Mouse (Mus musculus) liver, embryonic 14.5 days (tissue): ENCODE data around the gene Gm3696. TPM values are rescaled to one million over a fixed set of nuclear protein-coding genes. Genes with fewer than 3 reads are reported as not detected.
"Not testable (repeated sequence)": the region's sequence is repeated elsewhere in the genome, so short reads cannot be mapped to it uniquely, and the experiment has no call there.

Source experiments
- ATAC-seq: fragments of 200-750 bp; cut with Nextera tagmentation; 2 replicates; pipeline ENCODE4 v1.8.0; 2017; ENCODE audit warnings: moderate number of reproducible peaks, mild to moderate bottlenecking, moderate library complexity; ENCODE audit not compliant: insufficient read depth
- DNase-seq, 3 experiments: peaks; one replicate each; pipeline ENCODE4 v3.0.0-alpha.2; 2012 to 2013; ENCODE audit warnings: low read depth in 3 of 3, low spot score in 3 of 3
- H3K27ac ChIP-seq: fragments of 300-500 bp; sonication (generic); 2 replicates; pipeline ENCODE4 v1.5.1; 2014; ENCODE audit warnings: moderate library complexity, mild to moderate bottlenecking, control low read depth, inconsistent platforms
- H3K27me3 ChIP-seq: fragments of 300-500 bp; sonication (generic); 2 replicates; pipeline ENCODE4 v1.6.1; 2014; ENCODE audit warnings: mild to moderate bottlenecking, low read length, moderate library complexity; ENCODE audit not compliant: control insufficient read depth, insufficient read depth
- H3K36me3 ChIP-seq: fragments of 300-500 bp; sonication (generic); replicated peaks from 2 replicates; pipeline ENCODE4 v1.6.1; 2014; ENCODE audit warnings: low read depth; ENCODE audit not compliant: control insufficient read depth, insufficient read depth
- H3K4me1 ChIP-seq, 2 experiments: fragments of 200-500 bp in 1 of 2; fragments of 300-500 bp in 1 of 2; sonication (generic) in 1 of 2; replicated peaks; 2 replicates each; pipeline ENCODE4 v1.6.1; 2012 to 2014; ENCODE audit warnings: antibody characterized with exemption in 1 of 2, inconsistent platforms in 1 of 2, low read length in 1 of 2; ENCODE audit not compliant: control insufficient read depth in 2 of 2, insufficient read depth in 2 of 2
- H3K4me2 ChIP-seq: fragments of 300-500 bp; sonication (generic); 2 replicates; pipeline ENCODE4 v1.6.1; 2014; ENCODE audit warnings: low read depth, mild to moderate bottlenecking, control low read depth, moderate library complexity
- H3K4me3 ChIP-seq, 2 experiments: fragments of 200-500 bp in 1 of 2; fragments of 300-500 bp in 1 of 2; sonication (generic) in 1 of 2; 2 replicates each; pipeline ENCODE4 v1.5.1; 2012 to 2014; ENCODE audit warnings: low read depth in 2 of 2, low read length in 2 of 2, mild to moderate bottlenecking in 2 of 2, control low read depth in 1 of 2, inconsistent platforms in 1 of 2, moderate library complexity in 1 of 2; ENCODE audit not compliant: insufficient read depth in 1 of 2
- H3K9ac ChIP-seq: fragments of 300-500 bp; sonication (generic); replicated peaks from 2 replicates; pipeline ENCODE4 v1.6.1; 2014; ENCODE audit warnings: mild to moderate bottlenecking, control low read depth, moderate library complexity
- H3K9me3 ChIP-seq: fragments of 300-500 bp; sonication (generic); 2 replicates; pipeline ENCODE4 v1.6.1; 2016; ENCODE audit warnings: low read length, mixed read lengths; ENCODE audit not compliant: control insufficient read depth
- WGBS: fragments of 180-500 bp; shearing (Covaris S2); extraction: QIAGEN DNeasy Blood & Tissue Kit; methylation state at CpG from one replicate; pipeline ENCODE4 v1.1.7; 2014; ENCODE audit not compliant: insufficient replicate concordance; 5-methylcytosine and 5-hydroxymethylcytosine counted together
- polyA plus RNA-seq, 2 experiments: library from polyadenylated mRNA; depleted of rRNA in 1 of 2; stranded (reverse) in 1 of 2; unstranded in 1 of 2; fragments of >200 nt; fragmentation: Nextera tagmentation in 1 of 2; extraction: Ambion mirVana in 1 of 2; gene quantifications; 2 replicates each; pipeline versions ENCODE4 v1.2.1 to v1.2.3; 2012 to 2014

Gene Gm3696
- 0.03 TPM in 1 of 2 replicates, not detected in the other for polyA plus RNA-seq (2012; rRNA removed)
- polyA plus RNA-seq (2014; fragmentation: Nextera tagmentation; extraction: Ambion mirVana) = 0.09 TPM in 1 of 2 replicates, not detected in the other

DNA sequence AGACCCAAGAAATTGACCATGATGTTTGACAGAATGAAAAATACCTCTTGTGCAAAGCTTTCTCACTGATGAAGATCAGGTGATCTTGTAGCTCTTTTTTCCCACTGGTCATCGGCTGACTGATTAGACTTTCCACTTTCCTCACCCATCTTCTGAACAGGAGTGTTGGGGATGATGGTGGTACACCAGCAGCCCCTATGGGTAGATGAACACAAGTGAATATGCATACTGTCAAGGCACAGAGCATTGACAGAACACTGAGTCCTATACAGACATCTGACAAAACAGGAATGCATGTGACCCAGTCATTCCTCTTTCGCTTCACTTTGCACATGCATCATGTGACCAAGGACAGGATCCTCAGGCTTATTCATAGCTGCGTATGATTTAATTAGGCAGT, at the start of gene Gm3696:
Gm3696 (minus strand) TSS at position 101 of the 400 bp plus-strand sequence.
- 72% methylated on average over 1 of the region's 3 CpGs for WGBS
- not testable (repeated sequence) for H3K36me3 ChIP-seq, H3K4me3 ChIP-seq, DNase-seq, ATAC-seq, H3K9ac ChIP-seq, H3K4me1 ChIP-seq, H3K27me3 ChIP-seq, H3K4me2 ChIP-seq, H3K9me3 ChIP-seq, H3K27ac ChIP-seq

DNA sequence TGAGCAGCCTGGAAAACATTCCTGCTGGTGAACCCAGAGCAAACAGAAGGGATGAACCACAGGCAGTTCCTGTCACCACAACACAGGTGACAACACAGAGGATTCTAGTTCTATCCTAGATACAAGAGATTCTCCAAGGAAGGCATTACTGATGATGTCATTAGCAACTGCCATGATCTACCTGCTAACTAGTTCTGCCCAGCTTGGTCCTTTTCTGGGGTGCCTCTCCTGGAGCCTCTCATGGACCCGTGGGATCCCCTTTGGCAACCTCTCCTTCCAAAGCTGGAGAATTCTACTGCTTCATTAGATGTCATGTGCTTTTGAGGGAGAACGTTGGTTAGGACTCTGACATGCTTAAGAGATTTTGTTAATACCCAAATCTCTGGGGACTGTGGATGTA, 24.9 kb upstream of the Gm3696 start, which contains the start of gene Gm6676:
Gm6676 (minus strand) TSS at position 101 of the 400 bp plus-strand sequence.
- not testable (repeated sequence) for H3K27ac ChIP-seq, ATAC-seq, H3K4me2 ChIP-seq, H3K36me3 ChIP-seq, H3K4me3 ChIP-seq, DNase-seq, H3K27me3 ChIP-seq, H3K9ac ChIP-seq, H3K9me3 ChIP-seq, H3K4me1 ChIP-seq
- WGBS = no CpG with 5 or more reads among the region's 2 CpGs

DNA sequence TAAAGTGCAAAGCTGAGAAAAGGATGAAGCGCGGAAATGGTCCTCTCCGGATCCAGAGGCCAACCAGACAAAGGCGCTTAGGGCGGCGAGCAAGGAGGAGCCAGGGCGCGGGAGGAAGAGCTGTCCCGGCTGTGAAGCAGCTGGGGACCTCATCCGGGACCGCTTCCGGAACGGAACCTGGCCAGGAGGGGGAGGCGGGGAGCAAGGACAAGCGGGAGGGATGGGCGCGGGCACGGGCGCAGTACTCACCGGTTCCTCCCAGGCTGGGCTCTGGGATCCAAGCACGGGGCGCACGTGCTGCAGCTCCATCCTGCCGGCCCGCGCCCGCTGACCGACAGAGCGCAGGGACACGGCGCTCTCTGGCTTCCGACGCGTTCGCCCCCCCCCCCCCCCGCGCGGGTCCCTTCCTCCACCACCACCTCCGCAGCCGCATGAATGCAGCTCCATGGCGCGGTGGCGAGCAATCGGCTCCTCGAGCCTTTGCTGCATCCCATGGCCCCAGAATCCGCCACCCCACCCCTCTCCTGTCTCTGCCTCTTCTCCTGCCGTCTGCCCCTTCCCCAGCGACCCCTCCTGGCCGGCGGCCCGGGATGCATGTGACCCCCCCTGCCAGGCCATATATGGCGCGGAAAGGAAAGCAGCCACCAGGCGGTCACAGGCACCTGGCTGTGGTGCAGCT, 4.8 kb upstream of the Gm3696 start:
- H3K36me3 ChIP-seq, DNase-seq, H3K9ac ChIP-seq, H3K4me3 ChIP-seq, H3K4me1 ChIP-seq, H3K27me3 ChIP-seq, ATAC-seq, H3K27ac ChIP-seq, H3K4me2 ChIP-seq, H3K9me3 ChIP-seq: not testable (repeated sequence)
- 3% methylated on average over 6 of the region's 54 CpGs for WGBS

DNA sequence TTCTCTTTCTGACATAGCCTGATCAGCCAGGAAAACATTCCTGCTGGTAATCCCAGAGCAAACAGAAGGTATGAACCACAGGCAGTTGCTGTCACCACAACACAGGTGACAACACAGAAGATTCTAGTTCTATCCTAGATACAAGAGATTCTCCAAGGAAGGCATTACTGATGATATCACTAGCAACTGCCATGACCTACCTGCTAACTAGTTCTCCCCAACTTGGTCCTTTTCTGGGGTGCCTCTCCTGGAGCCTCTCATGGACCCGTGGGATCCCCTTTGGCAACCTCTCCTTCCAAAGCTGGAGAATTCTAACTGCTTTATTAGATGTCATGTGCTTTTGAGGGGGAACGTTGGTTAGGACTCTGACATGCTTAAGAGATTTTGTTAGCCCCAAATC, 55.6 kb downstream of the Gm3696 start, which contains the start of gene Gm3685:
Gm3685 (minus strand) TSS at position 101 of the 400 bp plus-strand sequence.
- H3K27ac ChIP-seq, ATAC-seq, H3K4me3 ChIP-seq, H3K9ac ChIP-seq, H3K27me3 ChIP-seq, H3K9me3 ChIP-seq, H3K4me2 ChIP-seq, H3K36me3 ChIP-seq, DNase-seq, H3K4me1 ChIP-seq: not testable (repeated sequence)
- WGBS = no CpG with 5 or more reads among the region's 2 CpGs

Other genes with a start within 250 kb of the Gm3696 start
- 0.02 TPM in 2 replicates for gene Gm3667, start 210.7 kb downstream of the Gm3696 start, polyA plus RNA-seq (2012; rRNA removed)
- gene Gm3667, start 210.7 kb downstream of the Gm3696 start, polyA plus RNA-seq (2014; fragmentation: Nextera tagmentation; extraction: Ambion mirVana) = not detected in 2 replicates
- not detected in 2 replicates for gene Gm6356, start 126.8 kb downstream of the Gm3696 start, polyA plus RNA-seq (2012; rRNA removed)
- not detected in 2 replicates for gene Gm6356, start 126.8 kb downstream of the Gm3696 start, polyA plus RNA-seq (2014; fragmentation: Nextera tagmentation; extraction: Ambion mirVana)
- gene Gm10406, start 73.2 kb downstream of the Gm3696 start, polyA plus RNA-seq (2012; rRNA removed) = 0.03 TPM in 1 of 2 replicates, not detected in the other
- not detected in 2 replicates for gene Gm10406, start 73.2 kb downstream of the Gm3696 start, polyA plus RNA-seq (2014; fragmentation: Nextera tagmentation; extraction: Ambion mirVana)
- not detected in 2 replicates for gene Gm3685, start 55.7 kb downstream of the Gm3696 start, polyA plus RNA-seq (2012; rRNA removed)
- gene Gm3685, start 55.7 kb downstream of the Gm3696 start, polyA plus RNA-seq (2014; fragmentation: Nextera tagmentation; extraction: Ambion mirVana) = not detected in 2 replicates
- not detected in 2 replicates for gene Gm6676, start 24.8 kb upstream of the Gm3696 start, polyA plus RNA-seq (2012; rRNA removed)
- gene Gm6676, start 24.8 kb upstream of the Gm3696 start, polyA plus RNA-seq (2014; fragmentation: Nextera tagmentation; extraction: Ambion mirVana) = not detected in 2 replicates
- 0.16 and 0.17 TPM in 2 replicates for gene Gm3512, start 73.9 kb upstream of the Gm3696 start, polyA plus RNA-seq (2012; rRNA removed)
- gene Gm3512, start 73.9 kb upstream of the Gm3696 start, polyA plus RNA-seq (2014; fragmentation: Nextera tagmentation; extraction: Ambion mirVana) = 0.09 TPM in 1 of 2 replicates, not detected in the other
- not detected in 2 replicates for gene Gm16434, start 93.9 kb upstream of the Gm3696 start, polyA plus RNA-seq (2012; rRNA removed)
- gene Gm16434, start 93.9 kb upstream of the Gm3696 start, polyA plus RNA-seq (2014; fragmentation: Nextera tagmentation; extraction: Ambion mirVana) = not detected in 2 replicates
- not detected in 2 replicates for gene Gm3727, start 164.1 kb upstream of the Gm3696 start, polyA plus RNA-seq (2012; rRNA removed)
- gene Gm3727, start 164.1 kb upstream of the Gm3696 start, polyA plus RNA-seq (2014; fragmentation: Nextera tagmentation; extraction: Ambion mirVana) = not detected in 2 replicates
- gene Gm3739, start 214.4 kb upstream of the Gm3696 start, polyA plus RNA-seq (2012; rRNA removed) = 0.03 and 0.04 TPM in 2 replicates
- gene Gm3739, start 214.4 kb upstream of the Gm3696 start, polyA plus RNA-seq (2014; fragmentation: Nextera tagmentation; extraction: Ambion mirVana) = not detected in 2 replicates
- gene Gm5797, start 231.8 kb upstream of the Gm3696 start, polyA plus RNA-seq (2012; rRNA removed) = not detected in 2 replicates
- gene Gm5797, start 231.8 kb upstream of the Gm3696 start, polyA plus RNA-seq (2014; fragmentation: Nextera tagmentation; extraction: Ambion mirVana) = not detected in 2 replicates